Mouse (Mus musculus) megakaryocyte, embryonic 14.5 days (primary cell): Measurements from ENCODE around the gene Cish. TPM values are rescaled to one million over a fixed set of nuclear protein-coding genes. Genes with fewer than 3 reads are reported as not detected.

Experiments
- H3K27me3 ChIP-seq: replicated peaks from 2 replicates; pipeline ENCODE3; 2012; ENCODE audit warnings: inconsistent platforms
- H3K36me3 ChIP-seq: replicated peaks from 2 replicates; pipeline ENCODE3; 2012; ENCODE audit warnings: low read length, inconsistent platforms, mixed read lengths
- H3K4me1 ChIP-seq: 2 replicates; pipeline ENCODE4 v1.6.1; 2012; ENCODE audit warnings: inconsistent platforms
- H3K4me3 ChIP-seq: replicated peaks from 2 replicates; pipeline ENCODE3; 2012; ENCODE audit warnings: moderate library complexity, mild to moderate bottlenecking, inconsistent platforms
- H3K9me3 ChIP-seq: 2 replicates; pipeline ENCODE4 v1.6.1; 2012; ENCODE audit warnings: inconsistent platforms
- FLI1 ChIP-seq: IDR thresholded peaks from 2 replicates; pipeline ENCODE4 v1.6.1; 2012; ENCODE audit warnings: low read length, inconsistent platforms, mixed read lengths
- GATA1 ChIP-seq: IDR thresholded peaks from 3 replicates; pipeline ENCODE4 v1.6.1; 2012; ENCODE audit warnings: mixed read lengths, low read length, inconsistent platforms, borderline replicate concordance
- polyA plus RNA-seq: library from polyadenylated mRNA; stranded (reverse); fragments of >175 nt; gene quantifications from 2 replicates; pipeline ENCODE4 v1.2.3, GENCODE M21; 2012; ENCODE audit warnings: low replicate concordance; ENCODE audit not compliant: insufficient read depth

Cish gene
- 47.7 and 114 TPM in 2 replicates for polyA plus RNA-seq

GRCm38 (mm10) chr9:107296016-107296040, at the start of gene Cish:
TSS of gene Cish (plus strand) at chr9:107296026.
- H3K4me3 ChIP-seq = peak within 1 kb of the TSS; percentile 97
- TF ChIP-seq GATA1 = no peak
- no peak for TF ChIP-seq FLI1
- H3K27me3 ChIP-seq = peaks cover 7% of the 10 kb centered on the region
- H3K36me3 ChIP-seq = peaks cover 28% of the 10 kb centered on the region
- peaks cover 61% of the 10 kb centered on the region for H3K4me1 ChIP-seq
- no peaks in the 10 kb centered on the region for H3K9me3 ChIP-seq

DNA sequence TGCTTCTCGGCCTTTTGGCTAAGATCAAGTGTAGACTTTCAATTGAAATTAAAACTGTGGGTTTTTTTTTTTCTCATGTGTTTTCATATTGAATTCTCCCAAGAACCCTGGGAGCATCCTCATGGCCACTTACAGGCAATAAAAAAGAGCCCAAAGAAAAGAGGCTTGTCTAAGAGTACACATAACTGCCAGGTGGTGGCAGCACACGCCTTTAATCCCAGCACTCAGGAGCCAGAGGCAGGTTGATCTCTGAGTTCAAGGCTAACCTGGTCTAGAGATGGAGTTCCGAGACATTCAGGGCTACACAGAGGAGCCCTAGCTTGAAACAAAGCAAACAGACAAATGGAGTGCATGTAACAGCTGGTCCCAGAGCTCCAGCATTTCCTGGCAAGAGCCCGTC, 49.7 kb upstream of the Cish start:
- TF ChIP-seq FLI1 (no peak), GATA1 (no peak)
- Histone ChIP-seq H3K4me3 (no peak overlapping the region), H3K4me1 (peaks cover 18% of the 10 kb centered on the region), H3K9me3 (no peaks in the 10 kb centered on the region), H3K36me3 (peaks cover 2% of the 10 kb centered on the region), H3K27me3 (peaks cover 28% of the 10 kb centered on the region)

GRCm38 (mm10) chr9:107249154-107249553, 46.7 kb upstream of the Cish start:
- peaks cover 28% of the 10 kb centered on the region for H3K4me1 ChIP-seq
- peaks cover 8% of the 10 kb centered on the region for H3K27me3 ChIP-seq
- H3K36me3 ChIP-seq = peaks cover 16% of the 10 kb centered on the region
- TF ChIP-seq FLI1 (no peak), GATA1 (no peak)
- no peaks in the 10 kb centered on the region for H3K9me3 ChIP-seq
- no peak overlapping the region for H3K4me3 ChIP-seq

GRCm38 (mm10) chr9:107250416-107251337, 45.1 kb upstream of the Cish start:
- Histone ChIP-seq H3K4me1 (peaks cover 28% of the 10 kb centered on the region), H3K36me3 (peaks cover 32% of the 10 kb centered on the region), H3K4me3 (no peak overlapping the region), H3K9me3 (no peaks in the 10 kb centered on the region), H3K27me3 (peaks cover 6% of the 10 kb centered on the region)
- no peak for TF ChIP-seq FLI1
- TF ChIP-seq GATA1 = no peak

DNA sequence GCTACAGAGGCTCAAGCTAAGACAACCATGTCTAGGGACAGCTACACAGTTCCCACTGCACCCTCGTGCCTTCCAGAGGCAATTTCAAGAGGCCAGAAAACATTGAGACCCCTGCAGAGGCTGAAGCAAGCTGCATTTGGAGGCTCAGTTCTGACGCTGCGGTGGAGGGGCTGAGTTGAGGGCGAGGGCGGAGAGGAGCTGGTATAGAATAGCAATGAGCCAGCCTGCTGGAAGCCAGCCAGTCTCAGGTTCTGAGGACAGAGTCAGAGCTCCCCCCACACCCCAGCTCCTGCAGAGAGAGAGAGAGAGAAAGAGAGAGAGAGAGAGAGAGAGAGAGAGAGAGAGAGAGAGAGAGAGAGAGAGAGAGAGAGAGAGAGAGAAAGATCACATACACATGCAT, 43.7 kb upstream of the Cish start:
- Histone ChIP-seq H3K9me3 (no peaks in the 10 kb centered on the region), H3K27me3 (peaks cover 4% of the 10 kb centered on the region), H3K36me3 (peaks cover 46% of the 10 kb centered on the region), H3K4me1 (peaks cover 26% of the 10 kb centered on the region), H3K4me3 (no peak overlapping the region)
- TF ChIP-seq GATA1 (no peak), FLI1 (no peak)

GRCm38 (mm10) chr9:107254476-107254875, 41.4 kb upstream of the Cish start:
- peaks cover 4% of the 10 kb centered on the region for H3K27me3 ChIP-seq
- peaks cover 33% of the 10 kb centered on the region for H3K4me1 ChIP-seq
- TF ChIP-seq GATA1 = no peak
- peaks cover 70% of the 10 kb centered on the region for H3K36me3 ChIP-seq
- H3K4me3 ChIP-seq = no peak overlapping the region
- H3K9me3 ChIP-seq = no peaks in the 10 kb centered on the region

DNA sequence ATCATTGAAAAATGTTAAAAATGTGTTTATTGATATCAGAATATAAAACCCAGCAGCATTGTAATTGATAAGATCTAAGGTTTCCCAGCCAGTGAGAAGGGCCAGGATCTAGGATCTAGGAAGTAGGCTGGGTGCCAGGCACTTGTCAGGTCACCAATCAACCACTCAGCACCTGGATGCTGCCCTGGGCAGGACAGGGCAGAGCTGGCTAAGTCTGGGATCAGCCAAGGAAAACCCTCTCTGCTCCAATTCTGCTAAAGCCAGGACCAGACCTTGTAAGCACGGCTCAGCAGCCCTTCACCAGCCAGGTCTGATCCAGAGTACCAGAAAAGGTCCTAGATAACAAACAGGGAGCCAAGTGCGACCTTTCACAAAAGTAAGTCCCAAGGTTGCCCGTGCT, 40.9 kb upstream of the Cish start:
- H3K9me3 ChIP-seq = no peaks in the 10 kb centered on the region
- peaks cover 36% of the 10 kb centered on the region for H3K4me1 ChIP-seq
- no peak overlapping the region for H3K4me3 ChIP-seq
- H3K36me3 ChIP-seq = peaks cover 74% of the 10 kb centered on the region
- peaks cover 4% of the 10 kb centered on the region for H3K27me3 ChIP-seq
- TF ChIP-seq GATA1 (no peak), FLI1 (no peak)

DNA sequence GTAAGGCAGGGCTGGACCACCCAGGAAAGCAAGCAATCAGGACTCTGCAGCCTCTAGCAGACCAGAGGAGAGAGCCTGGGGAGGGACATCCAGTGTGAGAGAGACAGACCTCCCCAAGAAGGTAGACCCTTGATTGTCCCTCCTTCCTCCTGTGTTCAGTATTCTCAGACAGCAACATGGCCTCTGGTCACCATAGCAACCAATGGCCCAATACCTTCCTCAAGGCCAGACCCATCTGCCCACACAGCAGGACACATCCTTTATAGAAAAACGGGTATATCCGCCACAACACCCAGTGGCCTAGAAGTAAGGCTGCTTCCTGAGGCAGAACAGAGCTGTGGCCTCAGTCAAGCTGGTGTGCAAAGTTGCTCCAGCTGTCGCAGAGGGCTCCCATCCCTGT, 40.2 kb upstream of the Cish start:
- no peaks in the 10 kb centered on the region for H3K9me3 ChIP-seq
- peaks cover 40% of the 10 kb centered on the region for H3K4me1 ChIP-seq
- H3K27me3 ChIP-seq = peaks cover 4% of the 10 kb centered on the region
- no peak overlapping the region for H3K4me3 ChIP-seq
- TF ChIP-seq FLI1 (no peak), GATA1 (no peak)
- H3K36me3 ChIP-seq = peaks cover 81% of the 10 kb centered on the region

GRCm38 (mm10) chr9:107259571-107259970, 36.3 kb upstream of the Cish start:
- Histone ChIP-seq H3K9me3 (no peaks in the 10 kb centered on the region), H3K4me3 (no peak overlapping the region), H3K4me1 (peaks cover 46% of the 10 kb centered on the region), H3K36me3 (peaks cover 99% of the 10 kb centered on the region), H3K27me3 (no peaks in the 10 kb centered on the region)
- TF ChIP-seq FLI1 (no peak), GATA1 (no peak)

DNA sequence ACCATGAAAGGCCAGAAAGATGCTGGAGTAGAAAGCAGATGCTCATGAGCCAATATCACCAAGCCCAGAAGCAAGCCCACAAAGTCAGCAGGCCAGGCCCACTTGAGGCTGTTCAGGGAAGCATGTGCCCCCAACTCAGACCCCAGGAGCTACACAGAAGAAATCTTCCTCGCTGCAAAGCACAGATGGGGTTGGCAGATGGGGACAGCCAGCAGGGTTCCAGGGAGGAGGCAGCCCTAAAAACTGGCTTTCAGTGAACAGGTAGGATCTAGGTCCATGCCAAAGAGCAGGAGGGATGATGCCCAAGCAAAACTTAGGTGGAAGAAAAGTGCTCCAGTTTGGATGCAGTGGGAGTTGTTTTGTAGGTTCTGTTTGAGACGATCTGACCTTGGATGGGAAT, 35.4 kb upstream of the Cish start:
- Histone ChIP-seq H3K27me3 (no peaks in the 10 kb centered on the region), H3K36me3 (peaks cover 97% of the 10 kb centered on the region), H3K4me1 (peaks cover 55% of the 10 kb centered on the region), H3K9me3 (no peaks in the 10 kb centered on the region), H3K4me3 (no peak overlapping the region)
- TF ChIP-seq GATA1 (no peak), FLI1 (no peak)

GRCm38 (mm10) chr9:107260836-107261235, 35.0 kb upstream of the Cish start:
- peaks cover 97% of the 10 kb centered on the region for H3K36me3 ChIP-seq
- H3K9me3 ChIP-seq = no peaks in the 10 kb centered on the region
- TF ChIP-seq GATA1 = no peak
- H3K4me3 ChIP-seq = no peak overlapping the region
- H3K4me1 ChIP-seq = peaks cover 59% of the 10 kb centered on the region
- H3K27me3 ChIP-seq = no peaks in the 10 kb centered on the region
